Mouse (Mus musculus) CD4-positive, CD25-positive, alpha-beta regulatory T cell, adult 9 weeks (primary cell): ENCODE results near the gene Il1a. TPM values are rescaled to one million over a fixed set of nuclear protein-coding genes. Genes with fewer than 3 reads are reported as not detected.

Source experiments
- polyA plus RNA-seq: library from polyadenylated mRNA; unstranded; fragments of 100-300 nt; shearing (Covaris generic); gene quantifications from one replicate; pipeline ENCODE4 v1.2.1, GENCODE M21; 2017

Il1a gene
- 0.27 TPM for polyA plus RNA-seq

DNA sequence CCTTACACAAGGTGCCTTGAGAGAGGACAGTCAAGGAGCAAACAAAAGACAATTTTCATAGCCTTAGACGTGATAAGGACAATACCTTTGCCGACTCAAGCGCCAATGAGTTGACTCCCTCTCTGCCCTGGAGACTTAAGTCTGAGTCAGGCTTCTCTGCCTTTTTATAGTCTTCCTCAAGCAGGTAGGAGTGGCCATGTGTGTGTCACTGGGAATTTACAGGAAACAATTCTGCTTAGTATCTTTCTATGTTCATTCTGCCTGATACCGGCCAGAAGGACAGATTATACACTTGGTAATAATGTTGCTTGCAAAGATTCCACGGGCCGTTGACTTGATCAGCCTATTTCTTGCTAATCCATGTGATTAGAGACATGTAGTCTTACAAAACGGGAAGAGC, at the start of gene Il1a:
Il1a (minus strand) TSS at position 137 of the 400 bp plus-strand sequence.

DNA sequence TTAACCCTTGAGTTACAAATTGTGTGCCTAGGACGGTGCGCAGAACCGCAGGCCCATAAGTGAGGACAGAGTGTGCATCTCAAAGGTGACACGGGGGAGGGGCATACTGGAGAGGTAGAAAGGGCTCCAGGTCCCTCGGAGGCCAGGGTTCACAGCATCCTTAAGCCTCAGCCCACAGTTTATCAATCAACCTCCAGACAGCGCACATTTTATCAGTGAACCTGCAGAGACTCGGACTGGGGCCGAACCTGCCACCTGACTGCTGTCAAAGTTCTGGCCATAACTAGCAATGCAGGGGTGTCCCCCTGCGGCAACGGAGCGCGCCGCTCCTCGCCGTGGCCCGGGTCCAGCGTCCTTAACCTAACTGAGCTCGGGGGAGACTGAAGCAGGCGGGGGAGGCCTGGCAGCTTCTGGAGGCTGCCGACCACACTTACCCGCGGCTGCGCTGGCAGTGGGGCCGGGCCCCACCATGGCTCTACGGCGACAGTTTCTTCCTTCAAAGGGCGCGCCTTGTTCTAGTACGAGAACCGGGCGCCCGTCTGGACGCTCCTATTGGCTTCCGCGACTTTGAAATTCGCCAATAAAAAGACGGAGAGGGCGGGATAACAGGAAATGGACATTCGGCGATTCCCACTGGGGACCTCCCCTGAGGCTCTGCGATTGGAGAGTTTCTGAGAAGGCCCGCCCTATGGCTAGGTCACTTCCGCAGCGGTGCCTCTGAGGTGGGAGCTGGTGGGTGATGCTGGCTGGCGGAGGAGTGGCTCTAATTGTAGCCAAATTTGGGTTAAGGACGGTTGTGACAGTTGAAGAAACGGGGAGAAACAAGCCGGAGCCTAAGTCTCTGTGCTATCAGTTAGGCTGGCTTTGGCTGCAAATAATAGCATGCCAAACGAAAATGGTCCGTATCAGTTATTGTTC, 12.8 kb downstream of the Il1a start, which contains the start of gene Ckap2l:
Ckap2l (minus strand) TSS at position 542 of the 918 bp plus-strand sequence.

Other genes starting within 250 kb of the Il1a start
- gene Ttl, start 244.0 kb downstream of the Il1a start, polyA plus RNA-seq = 2.4 TPM
- gene Polr1b, start 209.0 kb downstream of the Il1a start, polyA plus RNA-seq = 41.1 TPM
- gene Chchd5, start 180.3 kb downstream of the Il1a start, polyA plus RNA-seq = 27.8 TPM
- 80.7 TPM for gene Slc20a1, start 111.2 kb downstream of the Il1a start, polyA plus RNA-seq
- gene Ckap2l, start 12.8 kb downstream of the Il1a start, polyA plus RNA-seq = 2.6 TPM
- not detected for gene Il1b, start 61.2 kb upstream of the Il1a start, polyA plus RNA-seq
- not detected for gene F830045P16Rik, start 226.6 kb upstream of the Il1a start, polyA plus RNA-seq